Mouse (Mus musculus): ENCODE data around the gene Prss48.

Gene Prss48

GRCm38 (mm10) chr3:86002423-86002822 lies at the start of gene Prss48:
Prss48 (minus strand) TSS chr3:86002491.
- DNase-seq = no peak

- DNase-seq = no peak
Observed at GRCm38 (mm10) chr3:86049041-86049440, 46.8 kb upstream of the Prss48 start.

- no peak for DNase-seq
Observed at GRCm38 (mm10) chr3:86047686-86048408, 45.6 kb upstream of the Prss48 start.

DNA sequence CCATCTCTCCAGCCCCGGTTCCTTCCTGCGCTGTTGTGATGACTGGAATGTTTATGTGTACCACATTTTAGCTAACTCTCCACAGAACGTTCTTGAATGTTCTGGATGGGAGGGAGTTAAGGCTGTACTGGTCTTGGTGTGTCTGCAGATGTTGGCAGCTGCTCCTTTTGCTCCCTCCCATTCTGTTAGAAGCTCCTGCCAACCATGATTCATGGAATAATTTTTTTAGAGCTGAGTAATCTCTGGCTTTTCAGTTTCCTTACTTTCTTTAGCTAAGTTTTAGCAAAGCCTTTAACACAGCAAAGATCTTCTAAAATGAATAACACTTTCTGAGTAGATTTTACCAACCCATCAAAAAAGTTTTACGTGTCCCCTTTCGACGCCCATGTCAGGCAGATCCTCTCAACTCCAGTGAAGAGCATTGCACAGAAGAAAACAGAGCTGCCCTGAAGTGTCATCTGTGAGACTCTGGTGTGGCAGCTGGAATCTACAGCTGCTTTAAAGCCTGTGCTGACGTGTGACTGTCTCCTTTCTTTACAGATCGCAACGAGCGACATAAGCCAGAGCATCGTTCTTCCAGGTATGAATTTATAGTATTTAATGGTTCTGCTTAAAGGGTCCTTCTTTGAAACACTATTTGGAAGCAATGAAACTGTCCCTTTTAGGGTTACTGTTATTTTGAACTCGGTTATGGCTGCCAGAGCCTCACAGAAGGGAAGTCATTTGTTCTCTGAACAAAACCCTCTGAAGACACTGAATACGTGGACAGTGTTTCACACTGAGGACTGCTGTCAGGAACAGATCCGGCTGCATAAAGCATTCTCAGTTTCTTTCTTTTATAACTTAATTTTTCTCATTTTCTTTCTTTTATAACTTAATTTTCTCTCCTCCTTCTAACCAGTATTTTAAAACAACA lies 38.3 kb upstream of the Prss48 start:
- no peak for DNase-seq

GRCm38 (mm10) chr3:86038648-86039047 lies 36.4 kb upstream of the Prss48 start:
- no peak for DNase-seq

DNA sequence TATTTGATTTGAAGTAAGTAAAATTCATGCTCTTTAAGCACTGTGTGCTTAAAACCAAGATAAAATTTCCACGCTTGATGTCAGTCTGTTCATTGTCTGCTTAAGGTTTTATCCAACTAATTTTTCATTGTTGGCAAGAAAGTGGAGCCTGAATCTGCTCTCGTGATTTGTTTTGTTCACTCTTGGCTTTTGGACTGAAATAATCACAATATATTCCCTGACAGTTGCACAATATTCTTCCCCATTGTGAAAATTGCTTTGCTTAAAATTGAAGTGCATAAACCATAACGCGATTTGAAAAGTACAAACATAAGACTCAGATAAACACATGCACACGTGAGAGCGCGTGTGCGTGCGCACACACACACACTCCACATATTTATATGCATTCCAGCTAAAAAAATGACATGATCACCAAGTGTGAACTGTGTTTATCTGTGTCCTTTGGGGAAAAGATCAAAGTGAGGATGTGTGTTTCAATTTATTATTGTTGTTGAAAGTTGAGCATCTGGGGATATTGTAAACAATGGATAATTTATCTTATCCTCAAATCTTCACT lies 35.7 kb upstream of the Prss48 start:
- DNase-seq = no peak

GRCm38 (mm10) chr3:86033455-86034090 lies 31.3 kb upstream of the Prss48 start:
- DNase-seq = no peak

DNA sequence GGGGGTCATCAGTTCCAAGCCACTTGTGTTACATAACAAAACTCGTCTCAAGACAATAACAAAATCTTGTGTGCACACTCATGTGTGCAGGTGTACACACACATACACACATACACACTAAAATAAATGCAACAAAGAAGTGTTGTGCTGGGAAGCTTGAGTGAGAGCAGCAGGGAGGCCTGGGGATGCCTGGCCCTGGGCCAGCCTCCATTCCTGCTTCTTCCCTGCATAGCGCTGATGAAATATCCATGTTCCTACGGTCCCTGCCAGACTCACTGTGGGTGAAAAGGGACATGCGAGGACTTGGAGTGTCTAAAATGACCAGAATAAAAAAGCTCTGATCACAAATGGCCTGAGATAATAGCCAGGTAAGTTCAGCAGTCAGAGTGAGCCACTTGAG lies 28.3 kb upstream of the Prss48 start:
- DNase-seq = peak; percentile 46

GRCm38 (mm10) chr3:86028658-86029375 lies 26.5 kb upstream of the Prss48 start:
- DNase-seq = no peak

DNA sequence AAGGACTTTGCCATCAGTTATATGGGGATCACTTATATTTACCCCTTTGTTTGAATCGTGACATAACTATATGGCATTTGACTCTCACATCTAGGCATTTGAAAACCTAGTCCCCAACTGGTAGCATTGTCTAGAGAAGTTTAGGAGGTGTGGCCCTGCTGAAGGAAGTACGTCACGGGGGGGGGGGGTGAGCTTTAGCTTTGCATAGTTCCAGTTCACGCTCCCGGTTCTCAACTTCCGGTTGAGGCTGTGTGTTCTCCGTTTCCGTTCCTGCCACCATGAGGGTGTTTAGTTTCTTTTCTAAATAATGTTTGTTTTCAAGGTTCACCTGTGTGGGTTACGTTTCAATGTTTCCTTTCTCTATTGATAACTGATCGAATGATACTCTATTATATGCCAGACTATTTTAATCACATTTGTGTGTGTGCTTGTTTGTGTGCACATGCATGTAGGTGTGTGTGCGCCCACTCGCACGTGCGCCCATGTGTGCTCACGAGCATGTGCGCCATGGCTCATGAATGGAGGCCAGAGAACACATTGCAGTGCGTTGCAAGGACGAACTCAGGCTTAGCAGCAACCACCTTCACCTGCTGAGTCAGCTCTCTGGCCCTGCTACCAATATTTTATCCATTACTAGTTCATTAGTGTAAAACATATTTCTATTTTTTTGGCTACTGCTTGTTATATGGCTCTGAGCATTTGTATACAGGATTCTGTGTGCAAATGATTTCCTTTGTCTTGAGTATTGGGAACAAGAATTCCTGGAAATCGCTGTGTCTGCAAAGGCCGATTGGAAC lies 23.2 kb upstream of the Prss48 start:
- DNase-seq = no peak

DNA sequence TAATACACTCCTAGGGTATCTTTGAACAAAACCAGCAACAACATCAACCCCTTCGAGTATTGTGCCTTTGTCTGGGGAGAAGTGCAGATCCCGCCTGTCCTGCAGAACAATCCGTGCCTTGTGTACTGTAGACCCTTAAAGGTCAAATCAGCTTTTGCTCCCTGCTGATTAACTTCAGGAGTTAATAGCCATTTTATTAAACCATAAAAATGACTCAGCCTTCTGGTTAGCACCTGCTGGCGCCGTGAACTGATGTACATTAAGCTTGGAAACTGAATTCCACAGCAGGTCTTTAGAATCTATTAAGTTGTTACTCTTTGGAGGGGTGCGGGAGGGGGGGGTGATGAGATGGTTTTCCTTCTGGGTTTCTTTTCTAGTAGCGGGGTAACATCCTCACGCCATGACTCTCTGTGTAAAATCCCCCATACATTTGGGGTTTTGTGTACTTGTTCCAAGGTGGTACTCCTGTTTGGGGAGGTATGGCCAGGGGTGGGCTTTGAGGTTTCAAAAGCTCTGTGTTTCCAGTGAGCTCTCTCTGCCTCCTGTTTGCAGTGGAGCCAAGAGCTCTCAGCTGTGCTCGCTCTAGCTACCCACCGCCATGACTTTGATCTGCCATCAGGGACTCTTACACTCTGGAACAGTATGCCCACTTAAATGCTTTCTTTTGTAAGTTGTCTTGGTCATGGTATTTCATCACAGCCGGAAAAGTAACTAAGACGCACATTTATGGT lies 21.9 kb upstream of the Prss48 start:
- no peak for DNase-seq

DNA sequence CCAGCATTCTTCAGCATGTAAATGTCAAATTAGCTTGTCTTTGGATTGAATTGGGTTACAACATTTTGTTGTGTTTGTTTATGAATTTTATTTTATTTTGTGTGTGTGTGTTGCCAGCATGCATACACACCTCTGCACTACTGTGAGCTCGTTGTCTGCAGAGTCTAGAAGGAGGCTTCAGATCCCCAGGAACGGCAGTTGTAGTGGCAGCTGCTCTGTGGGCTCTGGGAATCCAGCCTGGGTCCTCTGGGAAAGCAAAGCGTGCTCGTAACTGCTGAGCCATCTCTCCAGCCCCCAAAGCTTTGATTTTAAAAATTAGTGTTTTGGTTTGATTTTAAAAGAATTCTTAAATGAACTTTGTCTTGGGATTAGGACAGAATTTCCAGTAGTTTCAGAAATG lies 19.4 kb upstream of the Prss48 start:
- DNase-seq = no peak

GRCm38 (mm10) chr3:86020921-86021650 lies 18.8 kb upstream of the Prss48 start:
- DNase-seq = no peak

- DNase-seq = peak; percentile 5
Observed at GRCm38 (mm10) chr3:86017484-86017883, 15.2 kb upstream of the Prss48 start.

- DNase-seq = no peak
Observed at GRCm38 (mm10) chr3:86016965-86017364, 14.7 kb upstream of the Prss48 start.

GRCm38 (mm10) chr3:86013837-86014236 lies 11.5 kb upstream of the Prss48 start:
- DNase-seq = no peak

- no peak for DNase-seq
Observed at GRCm38 (mm10) chr3:86011833-86012232, 9.5 kb upstream of the Prss48 start.

- no peak for DNase-seq
Observed at GRCm38 (mm10) chr3:86011373-86011772, 9.1 kb upstream of the Prss48 start.

GRCm38 (mm10) chr3:86010618-86011017 lies 8.3 kb upstream of the Prss48 start:
- DNase-seq = no peak

- DNase-seq = no peak
Observed at GRCm38 (mm10) chr3:86004751-86005150, 2.5 kb upstream of the Prss48 start.
